Comparison of ENCODE assay signal across 24 mouse cellular contexts in genomic region chr6:49251199-49251598, GRCm38 (mm10). TPM values are rescaled to one million over a fixed set of nuclear protein-coding genes. Genes with fewer than 3 reads are reported as not detected.
DNase-seq lines count a peak whose midpoint lies in the region; ATAC-seq and TF ChIP-seq lines count a peak whose summit lies in the region.
"Had no signal": no experiment of that assay in that cellular context is flagged by ENCODE, and none has a peak within 500 bp of the region (broad histone marks: within the 10 kb centered on the region; RNA-seq: fewer than 3 reads in every experiment).

No protein-coding gene starts in this region.

- 98% methylated on average over 2 of the region's 2 CpGs for WGBS in hindbrain, postnatal 0 days
- WGBS in hindbrain, embryonic 12.5 days, result 98% methylated on average over 2 of the region's 2 CpGs
- WGBS in liver, postnatal 0 days (ENCODE audit: insufficient replicate concordance), result 94% methylated on average over 2 of the region's 2 CpGs
- 94% methylated on average over 2 of the region's 2 CpGs for WGBS in liver, embryonic 11.5 days
- WGBS in cerebellum, adult 2 months, result 96% methylated on average over 2 of the region's 2 CpGs

- H3K9me3 ChIP-seq in hindbrain, postnatal 0 days (ENCODE audit: low read length), result no peaks in the 10 kb centered on the region
- H3K9me3 ChIP-seq in hindbrain, embryonic 12.5 days (replicated peaks), result no peaks in the 10 kb centered on the region
- no peaks in the 10 kb centered on the region for H3K9me3 ChIP-seq in liver, postnatal 0 days (ENCODE audit: low read length)
- no peaks in the 10 kb centered on the region for H3K9me3 ChIP-seq in liver, embryonic 11.5 days (ENCODE audit: control insufficient read depth, low read length)
- no peaks in the 10 kb centered on the region for H3K9me3 ChIP-seq in MEL (replicated peaks; ENCODE audit: insufficient read depth, low read length)
- H3K9me3 ChIP-seq: embryonic facial prominence, embryonic 10.5 days; forebrain, embryonic 15.5 days; kidney, embryonic 15.5 days; limb, embryonic 12.5 days; liver, embryonic 13.5 days; midbrain, embryonic 12.5 days; neural tube, embryonic 12.5 days had no signal

- TF ChIP-seq RAD21 in MEL (IDR thresholded peaks at IDR 0.05; ENCODE audit: low read depth, low read length), result no peak

- no peak overlapping the region for H3K4me3 ChIP-seq in hindbrain, postnatal 0 days (ENCODE audit: low read length)
- no peak overlapping the region for H3K4me3 ChIP-seq in hindbrain, embryonic 12.5 days
- H3K4me3 ChIP-seq in liver, postnatal 0 days (ENCODE audit: low read depth, low read length), result no peak overlapping the region
- no peak overlapping the region for H3K4me3 ChIP-seq in liver, embryonic 11.5 days (ENCODE audit: low read depth, low read length)
- no peak overlapping the region for H3K4me3 ChIP-seq in MEL (ENCODE audit: control insufficient read depth in 1 of 2, insufficient read depth in 1 of 2, low read depth in 2 of 2, low read length in 2 of 2)
- no peak overlapping the region for H3K4me3 ChIP-seq in cerebellum, adult 2 months (replicated peaks; ENCODE audit: insufficient read depth, low read depth, low read length)
- H3K4me3 ChIP-seq: embryonic facial prominence, embryonic 10.5 days; forebrain, embryonic 15.5 days; kidney, embryonic 15.5 days; limb, embryonic 12.5 days; liver, embryonic 13.5 days; midbrain, embryonic 12.5 days; neural tube, embryonic 12.5 days had no signal

- TF ChIP-seq POLR2A in MEL (IDR thresholded peaks at IDR 0.05; ENCODE audit: control insufficient read depth in 1 of 2, insufficient read depth in 1 of 2, low read depth in 1 of 2, low read length in 2 of 2, poor library complexity in 1 of 2), result no peak
- no peak for TF ChIP-seq POLR2A in cerebellum, adult 2 months (IDR thresholded peaks at IDR 0.05; ENCODE audit: borderline replicate concordance, insufficient read depth, low read length)

- TF ChIP-seq EP300 in liver, postnatal 0 days (IDR thresholded peaks at IDR 0.05; ENCODE audit: low read depth), result no peak
- TF ChIP-seq EP300 in MEL (IDR thresholded peaks at IDR 0.05; ENCODE audit: low read depth in 1 of 2, low read length in 2 of 2), result no peak

- no peaks in the 10 kb centered on the region for H3K27me3 ChIP-seq in hindbrain, postnatal 0 days (ENCODE audit: insufficient read depth, low read length)
- H3K27me3 ChIP-seq in hindbrain, embryonic 12.5 days, result no peaks in the 10 kb centered on the region
- H3K27me3 ChIP-seq in liver, postnatal 0 days (ENCODE audit: insufficient read depth, low read length), result no peaks in the 10 kb centered on the region
- H3K27me3 ChIP-seq in liver, embryonic 11.5 days (replicated peaks; ENCODE audit: control insufficient read depth, insufficient read depth, low read length), result no peaks in the 10 kb centered on the region
- H3K27me3 ChIP-seq in MEL (ENCODE audit: control insufficient read depth in 1 of 2, insufficient read depth in 2 of 2, low read length in 2 of 2), result no peaks in the 10 kb centered on the region
- H3K27me3 ChIP-seq in cerebellum, adult 2 months (ENCODE audit: control insufficient read depth, insufficient read depth, low read length), result no peaks in the 10 kb centered on the region
- H3K27me3 ChIP-seq: forebrain, embryonic 15.5 days; kidney, embryonic 15.5 days; limb, embryonic 12.5 days; liver, embryonic 13.5 days; midbrain, embryonic 12.5 days; neural tube, embryonic 12.5 days had no signal

- no peaks in the 10 kb centered on the region for H3K4me1 ChIP-seq in hindbrain, postnatal 0 days (ENCODE audit: insufficient read depth, low read length)
- no peaks in the 10 kb centered on the region for H3K4me1 ChIP-seq in hindbrain, embryonic 12.5 days
- H3K4me1 ChIP-seq in liver, postnatal 0 days (ENCODE audit: insufficient read depth), result no peaks in the 10 kb centered on the region
- H3K4me1 ChIP-seq in liver, embryonic 11.5 days (replicated peaks; ENCODE audit: control insufficient read depth, insufficient read depth, low read length), result no peaks in the 10 kb centered on the region
- no peaks in the 10 kb centered on the region for H3K4me1 ChIP-seq in MEL (ENCODE audit: control insufficient read depth in 1 of 2, insufficient read depth in 2 of 2, low read length in 2 of 2)
- no peaks in the 10 kb centered on the region for H3K4me1 ChIP-seq in cerebellum, adult 2 months (ENCODE audit: control insufficient read depth, insufficient read depth, low read length)
- H3K4me1 ChIP-seq: embryonic facial prominence, embryonic 10.5 days; kidney, embryonic 15.5 days; limb, embryonic 12.5 days; neural tube, embryonic 12.5 days had no signal

- H3K4me2 ChIP-seq in hindbrain, postnatal 0 days (ENCODE audit: low read depth, low read length), result no peak overlapping the region
- no peak overlapping the region for H3K4me2 ChIP-seq in hindbrain, embryonic 12.5 days (replicated peaks)
- H3K4me2 ChIP-seq in liver, postnatal 0 days (ENCODE audit: low read depth, low read length), result no peak overlapping the region
- no peak overlapping the region for H3K4me2 ChIP-seq in liver, embryonic 11.5 days
- H3K4me2 ChIP-seq: forebrain, embryonic 15.5 days; kidney, embryonic 15.5 days; limb, embryonic 12.5 days; liver, embryonic 13.5 days; midbrain, embryonic 12.5 days; neural tube, embryonic 12.5 days had no signal

- peaks cover 21% of the 10 kb centered on the region for H3K36me3 ChIP-seq in hindbrain, postnatal 0 days (ENCODE audit: insufficient read depth, low read length)
- H3K36me3 ChIP-seq in hindbrain, embryonic 12.5 days, result peaks cover 43% of the 10 kb centered on the region
- peaks cover 43% of the 10 kb centered on the region for H3K36me3 ChIP-seq in liver, postnatal 0 days (replicated peaks; ENCODE audit: insufficient read depth, low read length)
- peaks cover 38% of the 10 kb centered on the region for H3K36me3 ChIP-seq in liver, embryonic 11.5 days (ENCODE audit: control insufficient read depth, insufficient read depth, low read length)
- H3K36me3 ChIP-seq in MEL (ENCODE audit: control insufficient read depth in 1 of 2, insufficient read depth in 2 of 2, low read length in 2 of 2), result peaks cover 3 to 35% of the 10 kb centered on the region in 2 experiments

- TF ChIP-seq CTCF in hindbrain, postnatal 0 days (IDR thresholded peaks at IDR 0.05; ENCODE audit: low read depth), result peak; percentile 25; the same call in 1 of the 2 replicates
- peak; percentile 24; the same call in 1 of the 2 replicates for TF ChIP-seq CTCF in liver, postnatal 0 days (IDR thresholded peaks at IDR 0.05; ENCODE audit: low read depth)
- TF ChIP-seq CTCF in MEL (IDR thresholded peaks at IDR 0.05 in 2 of 3, conservative IDR thresholded peaks at IDR 0.05 in 1 of 3; ENCODE audit: control insufficient read depth in 1 of 3, insufficient read depth in 1 of 3, low read depth in 2 of 3, low read length in 3 of 3, poor library complexity in 1 of 3, severe bottlenecking in 1 of 3), result peak; percentile 9 to 45 (median 24); a peak in 3 of 6 replicates
- no peak for TF ChIP-seq CTCF in cerebellum, adult 2 months (IDR thresholded peaks at IDR 0.05; ENCODE audit: borderline replicate concordance, insufficient read depth, low read depth, low read length)

- no peak for DNase-seq in hindbrain, postnatal 0 days (ENCODE audit: low spot score)
- DNase-seq in liver, postnatal 0 days, result no peak
- DNase-seq in liver, embryonic 11.5 days (ENCODE audit: low spot score), result no peak
- peak; percentile 46 for DNase-seq in MEL (ENCODE audit: low read depth, low spot score)
- no peak for DNase-seq in frontal cortex, postnatal 36 days (ENCODE audit: low spot score in 2 of 2)
- DNase-seq in cerebellum, adult 2 months, result no peak
- DNase-seq: adrenal gland, adult 8-10 months; cerebellum, adult 11-12 months; gastrocnemius, postnatal 36 days; kidney, adult 11 months; liver, embryonic 13.5 days; right cerebral cortex, postnatal 14 days; spleen, adult 18-20 months; thymus, postnatal 25 days had no signal

- ATAC-seq in hindbrain, postnatal 0 days, result no peak
- ATAC-seq in hindbrain, embryonic 12.5 days (ENCODE audit: low FRiP score), result no peak
- ATAC-seq in liver, postnatal 0 days, result no peak
- no peak for ATAC-seq in liver, embryonic 11.5 days (replicated peaks; ENCODE audit: low FRiP score)
- peak; percentile 39; the same call in 1 of the 2 replicates for ATAC-seq in megakaryocyte progenitor cell, adult 5-6 weeks (replicated peaks; ENCODE audit: poor library complexity)
- ATAC-seq: activated CD4-positive, CD25-positive, alpha-beta regulatory T cell, adult 4 months; forebrain, embryonic 15.5 days; hindbrain, embryonic 16.5 days had no signal

- H3K79me2 ChIP-seq in MEL (ENCODE audit: control insufficient read depth, insufficient read depth, low read length, poor library complexity), result peaks cover 14% of the 10 kb centered on the region

- no peak overlapping the region for H3K27ac ChIP-seq in hindbrain, postnatal 0 days
- no peak overlapping the region for H3K27ac ChIP-seq in hindbrain, embryonic 12.5 days
- H3K27ac ChIP-seq in liver, postnatal 0 days (ENCODE audit: low read depth), result no peak overlapping the region
- no peak overlapping the region for H3K27ac ChIP-seq in liver, embryonic 11.5 days (ENCODE audit: low read depth, low read length)
- H3K27ac ChIP-seq in MEL (ENCODE audit: control insufficient read depth, low read depth, low read length), result no peak overlapping the region
- H3K27ac ChIP-seq in cerebellum, adult 2 months (ENCODE audit: insufficient read depth, low read length), result no peak overlapping the region
- H3K27ac ChIP-seq: embryonic facial prominence, embryonic 10.5 days; forebrain, embryonic 15.5 days; kidney, embryonic 15.5 days; limb, embryonic 12.5 days; liver, embryonic 13.5 days; midbrain, embryonic 12.5 days; neural tube, embryonic 12.5 days had no signal

- no peak overlapping the region for H3K9ac ChIP-seq in hindbrain, postnatal 0 days (replicated peaks; ENCODE audit: low read length)
- no peak overlapping the region for H3K9ac ChIP-seq in hindbrain, embryonic 12.5 days
- no peak overlapping the region for H3K9ac ChIP-seq in liver, postnatal 0 days (replicated peaks)
- no peak overlapping the region for H3K9ac ChIP-seq in liver, embryonic 11.5 days (ENCODE audit: low read depth, low read length)
- no peak overlapping the region for H3K9ac ChIP-seq in MEL (ENCODE audit: control insufficient read depth, low read depth, low read length, poor library complexity, severe bottlenecking)
- H3K9ac ChIP-seq: forebrain, embryonic 15.5 days; kidney, embryonic 15.5 days; limb, embryonic 12.5 days; liver, embryonic 13.5 days; midbrain, embryonic 12.5 days; neural tube, embryonic 12.5 days had no signal

RNA-seq across cellular contexts. Expression of gene Tra2a, which starts 12.6 kb away (rescaled TPM):
- total RNA-seq in hindbrain, postnatal 0 days (2014; rRNA removed), result 54.3 and 60.9 TPM in 2 replicates
- polyA plus RNA-seq in hindbrain, postnatal 0 days (2015; fragmentation: Nextera tagmentation; extraction: Ambion mirVana), result 43.0 and 44.6 TPM in 2 replicates
- 142 and 148 TPM in 2 replicates for polyA plus RNA-seq in hindbrain, embryonic 12.5 days (2016; fragmentation: Nextera tagmentation; extraction: Ambion mirVana)
- 23.4 and 26.3 TPM in 2 replicates for polyA plus RNA-seq in liver, postnatal 0 days (2015; fragmentation: Nextera tagmentation; extraction: Ambion mirVana)
- 31.2 and 37.1 TPM in 2 replicates for polyA plus RNA-seq in liver, embryonic 11.5 days (2014; fragmentation: Nextera tagmentation; extraction: Ambion mirVana)
- total RNA-seq in MEL (2012; rRNA removed), result 108 and 114 TPM in 2 replicates
- polyA plus RNA-seq in MEL (2012; ENCODE audit: insufficient read depth in 1 of 2, insufficient read length in 2 of 2, low read depth in 1 of 2, low replicate concordance in 2 of 2, missing spikeins in 1 of 2), result 10 to 100 TPM in 1 of 2 experiments, not detected in 1; 85.2 TPM
- total RNA-seq in megakaryocyte progenitor cell, adult 5-6 weeks (2015), result 212 and 225 TPM in 2 replicates
- total RNA-seq in megakaryocyte progenitor cell, adult 5-6 weeks (2017), result 159 and 185 TPM in 2 replicates
- 94.9 and 97.6 TPM in 2 replicates for polyA plus RNA-seq in cerebellum, adult 2 months (2012; rRNA removed)

RNA-seq across cellular contexts. Expression of gene Igf2bp3, which starts 36.4 kb away (rescaled TPM):
- 8.9 and 13.3 TPM in 2 replicates for total RNA-seq in hindbrain, postnatal 0 days (2014; rRNA removed)
- 16.1 and 16.6 TPM in 2 replicates for polyA plus RNA-seq in hindbrain, postnatal 0 days (2015; fragmentation: Nextera tagmentation; extraction: Ambion mirVana)
- polyA plus RNA-seq in hindbrain, embryonic 12.5 days (2016; fragmentation: Nextera tagmentation; extraction: Ambion mirVana), result 95.3 and 100 TPM in 2 replicates
- 29.7 and 31.3 TPM in 2 replicates for polyA plus RNA-seq in liver, postnatal 0 days (2015; fragmentation: Nextera tagmentation; extraction: Ambion mirVana)
- 57.8 and 61.5 TPM in 2 replicates for polyA plus RNA-seq in liver, embryonic 11.5 days (2014; fragmentation: Nextera tagmentation; extraction: Ambion mirVana)
- 0.12 and 0.13 TPM in 2 replicates for total RNA-seq in MEL (2012; rRNA removed)
- under 1 TPM in 1 of 2 experiments, not detected in 1; 0.29 TPM for polyA plus RNA-seq in MEL (2012; ENCODE audit: insufficient read depth in 1 of 2, insufficient read length in 2 of 2, low read depth in 1 of 2, low replicate concordance in 2 of 2, missing spikeins in 1 of 2)
- 0.20 and 0.71 TPM in 2 replicates for total RNA-seq in megakaryocyte progenitor cell, adult 5-6 weeks (2015)
- 0.03 and 0.21 TPM in 2 replicates for total RNA-seq in megakaryocyte progenitor cell, adult 5-6 weeks (2017)
- 0.08 and 0.10 TPM in 2 replicates for polyA plus RNA-seq in cerebellum, adult 2 months (2012; rRNA removed)

Comparison
In these comparisons a context has a peak if more than half of its experiments do, and no peak if none do; other contexts are left out.
1. RNA of gene Igf2bp3, which starts 36.4 kb away (polyA plus RNA-seq): 95.3 to 100 TPM in hindbrain, embryonic 12.5 days, 57.8 to 61.5 TPM in liver, embryonic 11.5 days, 29.7 to 31.3 TPM in liver, postnatal 0 days and 16.1 to 16.6 TPM in hindbrain, postnatal 0 days; 0.29 TPM in MEL and 0.08 to 0.10 TPM in cerebellum, adult 2 months; every median in the first group is over 10 times any median in the second.